Mouse (Mus musculus): ENCODE data around the gene Il31ra. TPM values are rescaled to one million over a fixed set of nuclear protein-coding genes. Genes with fewer than 3 reads are reported as not detected.

The Il31ra gene
- polyA plus RNA-seq, 1 experiment from 2014 or later: not detected

GRCm38 (mm10) chr13:112471201-112471600 lies 123.0 kb downstream of the Il31ra start:
- Histone ChIP-seq H3K27me3 (replicated peaks; ENCODE audit: low read depth, poor library complexity, severe bottlenecking) (no peaks in the 10 kb centered on the region), H3K36me3 (replicated peaks) (peaks cover 14% of the 10 kb centered on the region), H3K4me3 (no peak overlapping the region), H3K4me1 (peaks cover 20% of the 10 kb centered on the region), H3K9me3 (no peaks in the 10 kb centered on the region), H3K27ac (replicated peaks) (no peak overlapping the region)
- WGBS: 85% methylated on average over 9 of the region's 9 CpGs
- DNase-seq (ENCODE audit: low spot score): no peak

Other genes with a start within 250 kb of the Il31ra start
- gene Il6st, start 130.3 kb downstream of the Il31ra start, polyA plus RNA-seq (2016; fragmentation: Nextera tagmentation; extraction: Ambion mirVana): 23.6 and 24.2 TPM in 2 replicates
- gene Ddx4, start 58.1 kb upstream of the Il31ra start, polyA plus RNA-seq (2016; fragmentation: Nextera tagmentation; extraction: Ambion mirVana): 0.56 and 0.78 TPM in 2 replicates
- 11.7 and 13.5 TPM in 2 replicates for gene Slc38a9, start 66.4 kb upstream of the Il31ra start, polyA plus RNA-seq (2016; fragmentation: Nextera tagmentation; extraction: Ambion mirVana)
- gene Plpp1, start 206.4 kb upstream of the Il31ra start, polyA plus RNA-seq (2016; fragmentation: Nextera tagmentation; extraction: Ambion mirVana): 19.0 and 21.8 TPM in 2 replicates

Data from embryonic facial prominence, embryonic 10.5 days (tissue).